Mouse (Mus musculus) granulocyte monocyte progenitor cell, adult 5-6 weeks (primary cell): Measurements from ENCODE around the gene Mmgt2. TPM values are rescaled to one million over a fixed set of nuclear protein-coding genes. Genes with fewer than 3 reads are reported as not detected.

ENCODE experiments used
- ATAC-seq: replicated peaks from 2 replicates; pipeline ENCODE4 v1.8.0; 2016; ENCODE audit warnings: mild to moderate bottlenecking, moderate TSS enrichment, inconsistent platforms; ENCODE audit not compliant: poor library complexity, severe bottlenecking
- total RNA-seq, 2 experiments: library from RNA; stranded (forward) in 1 of 2; stranded (reverse) in 1 of 2; fragments of 200-712, 200-1000 nt in 1 of 2; fragments of >200 nt in 1 of 2; fragmentation: Nextera tagmentation in 1 of 2; gene quantifications; 2 replicates each; pipeline ENCODE4 v1.2.3; 2014 to 2017

Gene Mmgt2
- total RNA-seq, 2 experiments from 2014 or later, result 16.7 to 23.7 TPM

DNA sequence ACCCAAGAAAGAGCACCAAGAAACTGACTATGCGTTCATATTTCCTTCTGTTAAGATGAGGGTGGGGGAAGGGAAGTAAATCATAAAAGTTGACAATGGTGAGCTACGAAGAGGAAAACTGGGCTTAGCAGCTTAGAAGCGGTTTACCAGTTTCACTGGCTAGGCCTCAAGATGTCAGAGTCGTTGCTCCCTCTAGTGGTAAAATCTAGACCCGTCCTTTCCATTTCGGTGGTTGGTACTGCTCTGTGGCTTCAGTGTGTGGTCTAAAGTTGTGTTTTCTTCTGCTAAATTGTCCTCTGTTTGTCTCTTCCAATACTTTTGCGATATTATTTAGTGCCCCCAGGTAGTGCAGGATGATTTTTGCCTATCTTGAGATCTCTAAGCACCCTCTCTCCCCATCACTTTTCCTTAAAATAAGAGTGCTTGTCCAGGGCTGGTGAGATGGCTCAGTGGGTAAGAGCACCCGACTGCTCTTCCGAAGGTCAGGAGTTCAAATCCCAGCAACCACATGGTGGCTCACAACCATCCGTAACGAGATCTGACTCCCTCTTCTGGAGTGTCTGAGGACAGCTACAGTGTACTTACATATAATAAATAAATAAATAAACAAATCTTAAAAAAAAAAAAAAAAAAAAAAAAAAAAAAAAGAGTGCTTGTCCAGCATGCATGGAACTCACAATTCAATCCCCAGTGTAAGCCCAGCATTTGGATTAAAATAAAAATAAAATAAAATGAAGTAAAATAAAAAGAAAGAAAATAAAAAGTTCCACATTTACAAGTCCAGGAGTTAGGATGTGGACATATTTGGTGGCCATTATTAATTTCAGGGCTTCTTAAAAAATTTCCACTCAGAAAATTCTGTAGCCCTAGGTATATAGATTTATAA lies 45.1 kb downstream of the Mmgt2 start:
- peak; percentile 94 for ATAC-seq

DNA sequence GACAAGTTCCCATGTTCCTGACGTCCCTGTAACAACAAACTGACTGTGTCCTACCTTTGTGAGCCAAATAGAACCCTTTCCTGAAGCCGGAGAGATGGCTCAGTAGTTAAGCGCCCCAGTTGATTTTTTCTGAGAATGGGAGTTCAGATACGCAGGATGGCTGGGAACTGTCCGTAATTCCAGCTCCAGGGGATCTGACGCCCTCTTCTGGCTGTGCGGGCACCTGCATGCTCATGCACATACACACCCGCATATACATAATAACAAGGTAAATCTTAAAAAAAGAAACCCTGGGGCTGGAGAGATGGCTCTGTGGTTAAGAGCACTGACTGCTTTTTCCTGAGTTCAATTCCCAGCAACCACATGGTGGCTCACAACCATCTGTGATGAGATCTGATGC lies 46.7 kb downstream of the Mmgt2 start:
- ATAC-seq, result no peak

DNA sequence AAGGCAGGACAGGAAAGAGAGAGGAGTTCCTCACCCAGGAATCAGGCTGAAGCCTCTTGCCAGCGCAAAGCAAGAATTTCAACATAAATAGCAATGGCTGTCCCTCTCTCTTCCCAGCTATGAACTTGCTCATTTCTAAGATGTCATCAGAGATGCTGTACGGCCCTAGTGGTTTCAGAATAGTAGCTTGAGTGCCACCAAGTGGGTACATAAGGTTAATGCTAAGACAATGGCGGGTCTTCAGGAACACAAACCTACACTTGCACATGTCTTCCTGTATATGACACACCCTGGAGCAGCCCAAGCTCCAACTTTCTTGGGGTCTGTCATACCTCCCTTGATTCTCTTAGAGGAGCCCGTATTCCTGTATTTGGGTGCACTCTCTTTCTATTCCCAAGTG lies 51.3 kb downstream of the Mmgt2 start:
- peak; percentile 78 for ATAC-seq

DNA sequence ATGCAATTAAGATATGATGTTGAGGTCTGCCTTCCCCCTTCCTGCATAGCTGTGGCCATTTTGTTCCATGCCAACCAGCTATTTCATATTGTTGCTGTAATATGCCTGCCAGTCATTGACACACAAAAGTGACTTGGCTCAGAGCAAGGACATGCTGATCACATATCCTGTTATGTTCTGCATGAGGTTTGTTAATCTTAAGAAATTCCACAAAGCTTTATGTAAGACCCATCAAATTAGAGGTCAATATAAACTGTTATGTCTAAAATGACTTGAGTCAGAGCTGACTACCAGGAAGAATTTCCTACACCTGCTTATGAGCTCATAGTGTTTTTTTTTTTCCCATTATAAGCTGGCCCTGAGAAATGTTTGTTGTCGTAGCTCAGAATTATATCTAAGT lies 52.8 kb downstream of the Mmgt2 start:
- ATAC-seq, result no peak

DNA sequence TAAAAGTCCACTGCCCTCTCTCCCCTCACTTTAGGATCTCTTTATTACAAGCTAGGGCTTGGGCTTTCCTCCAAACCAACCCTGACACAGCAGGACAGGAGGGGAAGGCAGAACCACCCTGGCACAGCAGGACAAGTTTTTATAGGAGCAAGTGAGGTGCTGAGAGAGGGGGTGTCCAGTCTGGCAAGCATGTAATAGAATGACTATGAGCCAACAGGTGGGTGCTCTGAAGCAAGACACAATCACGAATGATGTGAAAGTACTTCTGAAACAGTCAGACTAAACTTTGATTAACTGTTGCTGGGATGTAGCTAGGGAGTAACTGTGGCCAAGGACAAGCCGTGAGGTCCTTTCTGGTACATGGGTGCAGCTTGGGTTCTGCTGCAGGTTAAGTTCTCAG lies 57.7 kb downstream of the Mmgt2 start:
- no peak for ATAC-seq

DNA sequence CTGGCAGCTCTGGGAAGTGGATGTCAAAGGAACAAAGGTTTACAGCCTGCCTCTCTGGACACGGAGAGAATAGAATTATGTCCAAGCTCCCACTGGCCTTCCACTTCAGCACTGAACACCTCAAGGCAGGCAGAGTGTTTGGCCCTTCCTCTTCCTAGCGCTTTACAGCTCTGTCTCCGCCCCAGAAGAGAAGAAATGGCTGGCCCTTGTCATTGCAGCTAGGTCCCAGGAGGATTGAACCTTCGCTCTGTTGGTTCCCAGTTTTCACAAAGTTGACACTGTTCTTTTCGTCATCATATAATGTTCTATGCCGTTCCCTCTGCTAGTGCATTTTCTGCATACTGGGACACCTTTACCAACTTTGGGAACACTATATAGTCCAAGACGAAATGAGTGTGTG lies 59.8 kb downstream of the Mmgt2 start:
- ATAC-seq, result no peak

DNA sequence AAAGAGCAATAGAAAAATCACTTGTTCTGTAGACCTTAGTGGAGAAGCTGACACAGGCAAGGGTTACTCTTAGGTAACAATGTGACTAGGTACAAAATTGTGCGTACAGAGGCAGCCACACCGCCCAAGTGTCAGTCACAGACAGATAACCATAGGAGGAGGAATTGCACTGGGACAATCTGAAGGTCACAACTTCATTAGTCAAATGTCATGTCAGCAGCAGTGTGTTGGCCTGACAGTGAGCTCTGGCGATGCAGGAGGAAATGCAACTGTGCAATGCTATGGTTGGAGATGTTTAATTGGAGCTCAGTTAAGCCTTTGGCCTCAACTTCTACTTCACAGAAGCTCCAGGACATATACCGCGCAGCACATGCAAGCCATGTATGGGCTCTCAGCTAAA lies 62.2 kb downstream of the Mmgt2 start:
- ATAC-seq, result no peak

Other genes starting within 250 kb of the Mmgt2 start
- gene Pigl, start 190.2 kb upstream of the Mmgt2 start, total RNA-seq (2014; fragmentation: Nextera tagmentation), result 4.7 and 12.2 TPM in 2 replicates
- gene Pigl, start 190.2 kb upstream of the Mmgt2 start, total RNA-seq (2017), result 2.5 and 3.6 TPM in 2 replicates
- gene Ncor1, start 190.1 kb upstream of the Mmgt2 start, total RNA-seq (2014; fragmentation: Nextera tagmentation), result 289 and 349 TPM in 2 replicates
- gene Ncor1, start 190.1 kb upstream of the Mmgt2 start, total RNA-seq (2017), result 267 and 271 TPM in 2 replicates
- 25.2 and 30.3 TPM in 2 replicates for gene Cenpv, start 109.4 kb upstream of the Mmgt2 start, total RNA-seq (2014; fragmentation: Nextera tagmentation)
- gene Cenpv, start 109.4 kb upstream of the Mmgt2 start, total RNA-seq (2017), result 12.8 and 15.7 TPM in 2 replicates
- gene Ubb, start 97.5 kb upstream of the Mmgt2 start, total RNA-seq (2014; fragmentation: Nextera tagmentation), result 870 and 954 TPM in 2 replicates
- gene Ubb, start 97.5 kb upstream of the Mmgt2 start, total RNA-seq (2017), result 1,051 and 1,247 TPM in 2 replicates
- 13.8 and 17.5 TPM in 2 replicates for gene Trpv2, start 74.2 kb upstream of the Mmgt2 start, total RNA-seq (2014; fragmentation: Nextera tagmentation)
- 9.2 and 10.7 TPM in 2 replicates for gene Trpv2, start 74.2 kb upstream of the Mmgt2 start, total RNA-seq (2017)
- 5.7 TPM in 2 replicates for gene Lrrc75a, start 141 bp upstream of the Mmgt2 start, total RNA-seq (2014; fragmentation: Nextera tagmentation)
- gene Lrrc75a, start 141 bp upstream of the Mmgt2 start, total RNA-seq (2017), result 3.6 and 5.4 TPM in 2 replicates
- 1.1 and 2.5 TPM in 2 replicates for gene Zfp287, start 83.2 kb downstream of the Mmgt2 start, total RNA-seq (2014; fragmentation: Nextera tagmentation)
- 0.56 and 1.9 TPM in 2 replicates for gene Zfp287, start 83.2 kb downstream of the Mmgt2 start, total RNA-seq (2017)
- not detected in 2 replicates for gene Gm10428, start 104.4 kb downstream of the Mmgt2 start, total RNA-seq (2014; fragmentation: Nextera tagmentation)
- not detected in 2 replicates for gene Gm10428, start 104.4 kb downstream of the Mmgt2 start, total RNA-seq (2017)
- 3.2 and 7.5 TPM in 2 replicates for gene Zfp286, start 140.8 kb downstream of the Mmgt2 start, total RNA-seq (2014; fragmentation: Nextera tagmentation)
- gene Zfp286, start 140.8 kb downstream of the Mmgt2 start, total RNA-seq (2017), result 2.4 and 2.8 TPM in 2 replicates
- gene Trim16, start 171.6 kb downstream of the Mmgt2 start, total RNA-seq (2014; fragmentation: Nextera tagmentation), result 12.2 and 29.7 TPM in 2 replicates
- gene Trim16, start 171.6 kb downstream of the Mmgt2 start, total RNA-seq (2017), result 19.3 and 22.9 TPM in 2 replicates
- gene Fbxw10, start 198.4 kb downstream of the Mmgt2 start, total RNA-seq (2014; fragmentation: Nextera tagmentation), result 2.5 and 4.9 TPM in 2 replicates
- gene Fbxw10, start 198.4 kb downstream of the Mmgt2 start, total RNA-seq (2017), result 4.7 and 6.7 TPM in 2 replicates
- gene Tvp23b, start 230.8 kb downstream of the Mmgt2 start, total RNA-seq (2014; fragmentation: Nextera tagmentation), result 23.8 and 24.3 TPM in 2 replicates
- 37.7 and 48.3 TPM in 2 replicates for gene Tvp23b, start 230.8 kb downstream of the Mmgt2 start, total RNA-seq (2017)